Mouse (Mus musculus) kidney, postnatal 14 days (tissue): ENCODE data around the gene Dclk2.

Source experiments
- DNase-seq: peaks from one replicate; pipeline ENCODE4 v3.0.0; 2022; ENCODE audit warnings: mixed read lengths

Gene Dclk2

DNA sequence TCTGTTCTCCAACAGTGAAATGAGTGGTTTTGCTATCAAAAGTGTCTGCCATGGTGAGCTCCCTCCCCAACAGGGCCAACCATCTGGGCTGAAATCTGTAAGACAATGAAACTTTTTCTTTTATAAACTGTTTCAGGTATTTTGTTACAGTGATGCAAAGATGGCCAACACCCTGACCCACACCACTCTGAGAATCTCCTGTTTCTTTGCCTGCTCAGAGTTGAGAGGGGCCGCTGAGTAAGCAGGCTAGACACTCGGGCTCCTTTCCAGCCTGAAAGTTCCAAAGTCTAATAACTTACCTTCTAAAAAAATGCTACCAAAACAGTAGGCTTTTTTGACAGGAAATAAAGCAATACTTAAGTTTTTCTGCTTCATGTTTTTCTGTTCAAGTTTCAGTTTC is 78.2 kb downstream of the Dclk2 start:
- DNase-seq = no peak

DNA sequence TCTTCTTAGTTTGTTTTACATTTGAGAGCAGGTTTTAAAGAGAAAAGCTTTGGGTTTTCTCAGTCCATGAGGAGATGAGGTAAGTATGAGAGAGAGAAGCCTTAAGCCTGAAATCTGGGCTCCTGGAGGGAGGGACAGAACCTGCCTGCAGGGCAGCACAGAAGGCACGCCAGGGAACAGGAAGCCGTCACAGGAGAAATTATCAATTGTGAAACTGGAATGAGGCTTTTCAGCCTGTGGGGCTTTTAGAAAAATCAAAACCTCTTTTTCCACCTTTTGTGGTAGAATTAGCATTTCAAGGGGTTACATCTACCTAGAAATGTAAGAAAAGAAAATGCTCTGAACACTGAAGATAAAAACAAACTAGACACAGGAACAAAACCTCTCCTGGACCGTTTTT is 81.0 kb downstream of the Dclk2 start:
- no peak for DNase-seq

GRCm38 (mm10) chr3:86837386-86837785 is 83.3 kb downstream of the Dclk2 start:
- no peak for DNase-seq

DNA sequence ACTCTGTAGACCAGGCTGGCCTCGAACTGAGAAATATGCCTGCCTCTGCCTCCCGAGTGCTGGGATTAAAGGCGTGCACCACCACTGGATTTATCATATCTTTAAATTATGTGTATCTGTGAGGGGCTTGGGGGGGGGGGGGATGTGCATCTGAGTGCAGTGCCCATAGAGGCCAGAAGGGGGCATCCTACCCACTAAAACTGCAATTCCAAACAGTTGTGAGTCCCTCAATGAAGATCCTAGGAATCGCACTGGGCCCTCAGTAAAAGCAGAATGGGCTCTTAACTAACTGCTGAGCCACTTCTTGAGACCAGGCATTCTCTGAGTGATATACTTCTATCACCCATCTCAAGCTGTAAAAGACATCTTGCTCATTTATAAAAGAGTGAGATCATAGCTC is 85.5 kb downstream of the Dclk2 start:
- no peak for DNase-seq

DNA sequence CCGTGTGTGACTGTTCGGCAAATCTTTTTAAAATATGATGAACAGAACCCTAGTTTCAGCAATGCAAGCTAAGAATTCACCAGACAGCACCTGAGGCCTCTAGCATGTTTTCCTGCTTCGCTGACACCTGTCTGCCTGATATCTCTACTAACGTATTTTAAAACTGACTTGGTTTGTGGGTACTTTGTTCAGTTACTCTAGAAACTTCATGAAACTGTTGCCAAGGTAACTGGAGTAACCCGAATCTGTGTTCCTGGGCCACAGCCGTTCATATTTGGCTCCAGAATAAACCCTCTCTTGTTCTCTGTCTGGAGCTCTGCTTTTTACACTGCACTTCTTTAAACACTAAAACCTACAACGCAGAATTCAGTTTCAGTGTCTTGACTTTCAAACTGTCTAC is 86.3 kb downstream of the Dclk2 start:
- no peak for DNase-seq

DNA sequence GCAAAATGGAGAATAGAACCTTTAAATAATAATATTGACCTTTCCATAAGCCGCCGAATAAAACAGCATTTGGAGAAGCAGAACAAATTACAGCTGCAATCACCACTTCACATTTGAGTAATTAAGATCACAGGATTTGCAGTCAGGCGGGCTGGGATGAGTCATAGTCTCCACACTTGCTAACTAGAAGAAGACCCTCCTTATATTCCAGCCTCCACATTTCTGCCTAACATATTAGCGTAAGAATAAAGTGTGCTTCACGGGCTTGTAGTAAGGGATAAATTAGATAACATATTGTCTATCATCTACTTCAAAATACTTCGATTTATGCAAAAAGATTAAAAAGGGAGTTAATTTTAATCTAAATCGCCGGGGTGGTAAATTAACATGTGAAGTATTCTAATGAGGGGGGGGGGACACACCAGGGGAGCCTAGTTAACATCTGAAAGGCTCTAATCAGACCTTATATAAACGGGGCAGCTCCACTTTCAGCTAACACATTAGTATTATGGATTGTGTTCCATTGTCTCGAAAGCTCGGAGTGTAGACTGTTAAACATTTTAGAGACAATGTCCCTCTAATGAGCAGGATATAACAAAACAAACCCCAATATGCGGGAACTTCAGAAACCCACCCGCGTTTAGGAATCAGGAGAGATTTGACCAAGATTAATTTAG is 87.9 kb downstream of the Dclk2 start:
- no peak for DNase-seq

GRCm38 (mm10) chr3:86832115-86832514 is 88.5 kb downstream of the Dclk2 start:
- no peak for DNase-seq

GRCm38 (mm10) chr3:86827506-86827905 is 93.1 kb downstream of the Dclk2 start:
- DNase-seq = no peak

- peak; percentile 42 for DNase-seq
Observed at GRCm38 (mm10) chr3:86821383-86821782, 99.3 kb downstream of the Dclk2 start.

- peak; percentile 40 for DNase-seq
Observed at GRCm38 (mm10) chr3:86820344-86820743, 100.3 kb downstream of the Dclk2 start.

DNA sequence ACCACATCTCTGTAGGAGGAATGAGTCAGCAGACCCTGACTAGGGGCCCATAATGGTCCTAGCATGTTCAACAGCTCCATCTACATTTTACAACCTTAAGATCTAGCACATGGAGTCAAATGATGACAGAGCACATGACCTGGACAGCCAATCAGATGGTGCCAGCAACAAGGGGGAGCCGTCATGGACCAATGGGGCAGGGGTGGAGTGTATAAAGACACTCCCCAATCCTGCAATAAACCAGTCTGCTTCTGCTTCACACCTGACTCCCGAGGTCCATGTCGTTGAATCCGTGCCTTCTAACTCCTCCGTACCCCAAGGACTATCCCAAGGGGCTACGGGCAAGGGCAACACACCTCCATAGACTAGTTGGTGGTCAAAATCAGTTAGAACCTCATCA is 101.3 kb downstream of the Dclk2 start:
- no peak for DNase-seq

DNA sequence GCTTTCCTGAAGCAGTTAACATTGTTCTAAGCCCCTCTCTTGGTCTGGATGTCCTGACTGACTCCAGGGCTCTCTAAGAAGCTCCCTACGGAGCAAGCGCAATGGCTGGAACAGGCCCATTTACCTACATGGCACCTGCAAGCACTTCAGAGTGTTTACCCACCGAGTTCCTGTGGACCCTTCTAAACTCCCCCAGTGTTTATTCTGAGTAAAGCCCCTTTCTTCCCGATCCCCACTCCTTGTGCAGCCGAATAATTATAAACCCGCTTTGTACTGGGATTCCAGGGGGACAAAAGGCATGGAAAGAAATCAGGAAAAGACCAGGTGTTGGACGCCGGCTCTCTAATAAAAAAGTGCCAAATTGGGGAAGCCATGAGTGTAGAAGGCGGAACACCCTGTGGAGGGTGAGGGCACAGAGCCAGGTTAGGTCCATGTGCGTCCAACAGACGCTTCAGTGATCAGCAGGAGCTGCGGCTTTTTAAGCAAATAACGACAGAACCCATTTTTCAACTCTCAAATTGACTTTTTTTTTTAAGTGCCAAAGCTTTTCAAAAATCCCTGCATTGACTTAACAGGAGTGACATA is 102.6 kb downstream of the Dclk2 start:
- DNase-seq = no peak

DNA sequence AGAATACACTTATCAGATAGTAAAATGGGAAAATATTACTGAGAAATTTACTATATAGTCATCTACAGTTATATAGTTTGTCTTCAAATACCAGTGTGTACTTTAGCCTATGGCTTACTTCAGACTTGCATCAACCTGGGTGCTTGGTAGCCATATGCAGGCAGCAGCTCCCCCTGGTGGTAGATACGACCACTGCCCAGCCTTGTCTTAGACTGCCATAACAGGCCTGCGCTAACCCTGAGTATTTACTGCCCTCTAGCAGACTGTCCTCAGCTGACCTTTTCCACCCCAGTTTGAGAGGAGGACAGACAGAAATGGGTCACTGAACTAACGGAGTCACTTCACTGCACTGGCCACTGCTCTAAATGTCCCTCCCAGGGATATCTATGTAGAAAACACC is 108.0 kb downstream of the Dclk2 start:
- peak; percentile 89 for DNase-seq

DNA sequence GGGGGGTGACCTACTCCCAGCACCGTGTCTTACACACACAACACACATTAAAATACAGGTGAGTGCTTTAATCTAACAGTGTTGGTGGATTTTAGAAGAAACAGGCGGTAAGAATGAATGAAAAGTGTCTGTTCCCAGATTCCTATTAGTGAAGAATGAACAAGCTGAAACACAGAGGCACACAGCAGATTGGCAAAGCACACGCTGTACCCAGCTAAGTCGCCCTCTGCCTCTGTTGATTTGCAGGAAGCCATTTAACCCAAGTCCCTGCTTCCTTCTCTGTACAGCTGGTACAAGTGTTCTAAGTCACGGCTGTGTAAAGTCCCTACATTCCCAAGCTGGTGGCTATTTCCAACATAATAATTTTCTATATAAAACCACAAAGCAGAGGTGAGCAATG is 109.7 kb downstream of the Dclk2 start:
- no peak for DNase-seq

DNA sequence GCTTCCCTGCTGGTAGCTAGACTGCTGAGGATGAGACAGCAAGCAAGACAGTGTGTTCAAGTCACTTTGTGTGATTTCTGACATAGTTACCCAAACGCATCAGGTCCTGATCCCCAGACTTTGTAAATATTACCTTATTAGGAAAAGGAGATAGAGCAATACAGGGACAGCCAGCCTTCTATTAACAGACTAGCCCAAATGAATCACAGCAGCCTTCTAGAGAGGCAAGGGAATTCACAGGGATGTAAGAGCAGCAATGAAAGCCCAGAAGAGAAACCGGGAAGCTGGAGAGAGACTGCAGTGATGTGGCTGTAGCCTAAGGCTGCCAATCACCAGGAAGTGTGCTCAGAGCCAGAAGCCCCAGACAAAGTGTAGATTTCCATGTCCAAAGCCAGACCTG is 111.0 kb downstream of the Dclk2 start:
- DNase-seq = no peak

DNA sequence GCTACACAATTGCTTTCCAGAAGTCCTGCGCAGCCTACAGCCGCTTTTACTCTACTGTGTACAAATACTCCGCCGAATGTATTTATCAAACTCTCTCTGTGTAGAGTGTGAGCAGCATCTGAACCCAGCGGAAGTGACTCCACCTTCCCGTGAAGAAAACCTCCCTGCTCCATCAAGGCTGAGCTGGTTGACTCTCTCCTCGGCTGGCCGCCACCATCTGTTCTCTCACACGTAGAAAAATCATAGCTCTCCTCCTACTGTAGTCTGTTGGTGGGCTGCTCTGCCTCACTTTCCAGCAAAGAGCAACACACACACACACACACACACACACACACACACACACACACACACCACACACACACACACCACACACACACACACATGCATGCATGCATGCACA is 111.5 kb downstream of the Dclk2 start:
- DNase-seq = no peak

DNA sequence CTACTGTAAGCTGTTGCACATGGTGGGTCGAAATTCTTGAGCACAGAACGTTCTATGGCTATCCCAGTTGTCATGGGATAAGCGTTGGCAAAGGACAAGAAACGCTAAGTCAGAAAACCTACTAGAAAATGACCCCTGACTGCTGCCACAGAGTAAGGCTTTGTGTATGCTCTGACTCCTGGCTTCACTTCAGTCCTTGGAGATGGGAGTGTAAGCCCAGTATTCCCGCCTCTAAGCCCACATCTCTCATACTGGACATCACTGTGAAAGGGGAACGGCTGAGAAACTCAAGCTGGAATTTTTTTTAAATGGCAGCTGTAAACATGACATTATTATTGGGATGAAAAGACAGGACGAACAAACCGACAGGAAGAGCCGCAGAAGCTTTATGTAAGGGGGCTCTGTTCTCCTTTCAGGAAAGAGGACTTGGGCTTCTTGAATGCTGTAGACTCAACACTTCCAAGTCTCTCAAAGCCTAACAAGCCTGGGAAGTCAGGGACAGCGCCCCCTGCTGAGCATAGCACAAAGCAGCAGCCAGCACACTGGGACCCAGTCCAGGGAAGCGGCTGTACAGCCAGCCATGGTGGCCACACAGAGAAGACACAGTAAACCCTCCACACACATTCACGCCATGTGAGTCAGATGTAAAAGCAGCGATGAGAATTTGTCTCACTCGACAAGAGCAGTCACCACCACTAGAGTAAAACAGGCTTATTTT is 112.7 kb downstream of the Dclk2 start:
- DNase-seq = peak; percentile 27

DNA sequence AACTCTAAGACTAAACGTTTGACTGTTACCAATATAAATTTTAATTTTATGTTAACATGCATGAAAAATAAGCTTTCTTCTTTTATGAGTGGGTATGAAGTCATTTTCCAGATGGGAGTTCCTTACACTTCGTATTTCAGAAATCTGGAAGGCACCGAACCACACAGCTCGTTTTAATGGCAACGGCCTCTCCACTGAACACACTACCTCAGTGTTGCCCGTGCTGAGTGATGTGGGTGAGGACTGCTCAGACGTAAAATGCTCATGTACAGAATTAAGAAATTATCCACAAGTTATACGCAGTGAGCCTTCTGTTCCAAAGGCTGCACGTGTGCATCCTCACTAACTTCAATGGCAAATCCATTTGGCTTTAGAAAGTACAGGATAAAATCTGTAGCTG is 113.8 kb downstream of the Dclk2 start:
- DNase-seq = no peak

DNA sequence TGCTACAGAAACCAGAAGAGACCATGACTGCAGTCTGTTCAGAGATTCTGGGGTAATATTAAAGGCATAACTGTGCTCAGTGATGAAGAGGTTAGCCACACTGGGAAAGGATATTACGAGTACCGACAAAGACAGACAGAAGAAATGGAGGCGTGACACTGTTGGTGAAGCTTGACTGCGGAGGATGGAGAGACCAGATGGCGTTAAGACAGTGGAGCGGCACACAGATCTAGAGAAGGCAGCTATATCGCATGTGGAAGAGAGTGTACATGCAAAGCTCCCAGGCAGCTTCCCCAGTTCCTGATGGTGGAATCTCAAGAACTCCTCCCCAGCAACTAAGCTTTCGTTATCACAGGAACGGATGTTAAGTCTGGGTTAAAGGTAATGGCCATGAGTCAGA is 116.4 kb downstream of the Dclk2 start:
- DNase-seq = no peak

DNA sequence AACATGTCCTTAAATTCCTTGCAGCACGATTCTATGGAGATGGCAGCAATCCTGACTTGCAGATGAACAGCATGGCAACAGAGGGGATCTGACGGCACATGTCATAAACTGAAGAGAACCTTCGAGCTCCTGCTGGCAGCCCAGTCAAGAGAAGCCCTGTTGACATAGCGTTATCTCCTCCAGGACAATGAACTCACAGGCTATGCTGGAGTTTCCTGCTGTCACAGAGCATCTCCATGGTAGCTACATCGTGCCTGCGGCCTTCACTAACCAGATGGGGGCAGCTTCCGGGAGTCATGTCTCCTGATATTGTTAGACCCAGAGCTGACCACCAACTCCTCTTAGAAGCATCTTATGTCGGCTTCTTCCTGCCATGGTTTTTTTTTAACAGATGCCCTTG is 117.8 kb downstream of the Dclk2 start:
- no peak for DNase-seq

DNA sequence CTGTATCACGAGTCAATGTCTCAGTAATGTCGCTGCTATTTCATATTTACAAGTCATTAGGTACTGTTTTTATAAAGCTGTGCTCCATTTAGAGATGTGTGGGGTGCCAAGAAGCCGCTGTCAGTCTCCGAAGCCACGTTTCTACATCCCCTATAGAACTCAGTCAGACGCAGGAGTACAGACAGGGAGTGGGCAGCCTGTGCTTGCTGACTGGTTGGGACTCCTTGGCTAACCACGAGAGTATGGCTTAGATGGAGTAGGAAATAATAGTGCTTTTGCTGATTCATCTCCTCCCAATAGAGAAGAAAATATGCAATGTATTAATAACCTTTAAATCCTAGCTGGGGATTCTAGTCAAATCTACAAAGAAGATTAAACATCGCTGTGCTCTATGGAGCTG is 119.8 kb downstream of the Dclk2 start:
- no peak for DNase-seq

GRCm38 (mm10) chr3:86799041-86799440 is 121.6 kb downstream of the Dclk2 start:
- DNase-seq = no peak

GRCm38 (mm10) chr3:86797871-86798460 is 122.7 kb downstream of the Dclk2 start:
- DNase-seq = no peak

DNA sequence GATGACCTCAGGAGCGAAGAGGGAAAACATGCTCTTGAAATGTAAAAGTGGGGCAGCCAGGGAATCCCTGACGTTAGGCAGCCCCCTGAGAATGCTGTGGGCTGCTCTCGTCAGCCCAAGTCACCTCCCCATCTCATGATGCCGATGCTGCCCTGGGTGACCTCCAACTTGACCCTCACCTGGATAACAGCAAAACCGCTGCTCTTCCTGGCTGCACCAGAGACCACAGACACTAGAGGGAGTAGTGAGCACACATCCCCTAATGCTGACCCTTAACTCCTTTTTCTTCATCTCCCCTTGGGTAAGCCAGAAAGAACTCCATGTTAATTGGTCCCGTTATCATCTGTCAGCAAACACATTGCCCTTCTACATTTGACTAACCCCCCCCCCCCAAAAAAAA is 123.9 kb downstream of the Dclk2 start:
- no peak for DNase-seq
